Mouse (Mus musculus): ENCODE measurements around the gene Car7. TPM values are rescaled to one million over a fixed set of nuclear protein-coding genes. Genes with fewer than 3 reads are reported as not detected.

Gene Car7
- polyA plus RNA-seq, 1 experiment from 2014 or later, result 2.3 TPM

GRCm38 (mm10) chr8:104597656-104598055 lies 63.2 kb downstream of the Car7 start:
- Histone ChIP-seq H3K36me3 (peaks cover 36% of the 10 kb centered on the region), H3K4me2 (no peak overlapping the region), H3K27me3 (peaks cover 10% of the 10 kb centered on the region; the same call in 1 of the 2 replicates), H3K4me1 (replicated peaks) (peaks cover 14% of the 10 kb centered on the region), H3K27ac (replicated peaks) (no peak overlapping the region), H3K4me3 (no peak overlapping the region), H3K9me3 (no peaks in the 10 kb centered on the region), H3K9ac (no peak overlapping the region)
- ATAC-seq (ENCODE audit: low read depth), result no peak
- 83% methylated on average over 6 of the region's 6 CpGs for WGBS

- no peaks in the 10 kb centered on the region for H3K9me3 ChIP-seq
- H3K27ac ChIP-seq (replicated peaks), result no peak overlapping the region
- H3K9ac ChIP-seq, result no peak overlapping the region
- 64% methylated on average over 6 of the region's 6 CpGs for WGBS
- H3K4me2 ChIP-seq, result no peak overlapping the region
- no peak for ATAC-seq (ENCODE audit: low read depth)
- no peak overlapping the region for H3K4me3 ChIP-seq
- peaks cover 34% of the 10 kb centered on the region for H3K36me3 ChIP-seq
- H3K4me1 ChIP-seq (replicated peaks), result peaks cover 13% of the 10 kb centered on the region
- H3K27me3 ChIP-seq, result peaks cover 10% of the 10 kb centered on the region; the same call in 1 of the 2 replicates
Measured at GRCm38 (mm10) chr8:104598496-104598895, 64.0 kb downstream of the Car7 start.

Other genes with a start within 250 kb of the Car7 start
- not detected in 2 replicates for gene Cmtm2a, start 241.5 kb upstream of the Car7 start, polyA plus RNA-seq (2015; fragmentation: Nextera tagmentation; extraction: Ambion mirVana)
- gene Gm45711, start 224.6 kb upstream of the Car7 start, polyA plus RNA-seq (2015; fragmentation: Nextera tagmentation; extraction: Ambion mirVana), result not detected in 2 replicates
- not detected in 2 replicates for gene Cmtm1, start 224.5 kb upstream of the Car7 start, polyA plus RNA-seq (2015; fragmentation: Nextera tagmentation; extraction: Ambion mirVana)
- not detected in 2 replicates for gene Gm11020, start 213.1 kb upstream of the Car7 start, polyA plus RNA-seq (2015; fragmentation: Nextera tagmentation; extraction: Ambion mirVana)
- not detected in 2 replicates for gene Cmtm2b, start 212.5 kb upstream of the Car7 start, polyA plus RNA-seq (2015; fragmentation: Nextera tagmentation; extraction: Ambion mirVana)
- 54.3 and 60.0 TPM in 2 replicates for gene Cmtm3, start 195.3 kb upstream of the Car7 start, polyA plus RNA-seq (2015; fragmentation: Nextera tagmentation; extraction: Ambion mirVana)
- 1.6 and 1.9 TPM in 2 replicates for gene Cmtm4, start 138.9 kb upstream of the Car7 start, polyA plus RNA-seq (2015; fragmentation: Nextera tagmentation; extraction: Ambion mirVana)
- gene Dync1li2, start 91.6 kb upstream of the Car7 start, polyA plus RNA-seq (2015; fragmentation: Nextera tagmentation; extraction: Ambion mirVana), result 95.5 and 104 TPM in 2 replicates
- 0.18 and 0.21 TPM in 2 replicates for gene Terb1, start 24.8 kb upstream of the Car7 start, polyA plus RNA-seq (2015; fragmentation: Nextera tagmentation; extraction: Ambion mirVana)
- 108 and 113 TPM in 2 replicates for gene Nae1, start 52 bp upstream of the Car7 start, polyA plus RNA-seq (2015; fragmentation: Nextera tagmentation; extraction: Ambion mirVana)
- 17.9 and 19.7 TPM in 2 replicates for gene Pdp2, start 56.8 kb downstream of the Car7 start, polyA plus RNA-seq (2015; fragmentation: Nextera tagmentation; extraction: Ambion mirVana)
- gene Cdh16, start 89.7 kb downstream of the Car7 start, polyA plus RNA-seq (2015; fragmentation: Nextera tagmentation; extraction: Ambion mirVana), result 0.29 and 0.45 TPM in 2 replicates
- gene Rrad, start 96.6 kb downstream of the Car7 start, polyA plus RNA-seq (2015; fragmentation: Nextera tagmentation; extraction: Ambion mirVana), result 3.7 and 4.9 TPM in 2 replicates
- 131 and 143 TPM in 2 replicates for gene Ciao2b, start 107.3 kb downstream of the Car7 start, polyA plus RNA-seq (2015; fragmentation: Nextera tagmentation; extraction: Ambion mirVana)
- not detected in 2 replicates for gene Ces2a, start 199.3 kb downstream of the Car7 start, polyA plus RNA-seq (2015; fragmentation: Nextera tagmentation; extraction: Ambion mirVana)